Mouse (Mus musculus): ENCODE measurements around the gene Cbx1.

DNA sequence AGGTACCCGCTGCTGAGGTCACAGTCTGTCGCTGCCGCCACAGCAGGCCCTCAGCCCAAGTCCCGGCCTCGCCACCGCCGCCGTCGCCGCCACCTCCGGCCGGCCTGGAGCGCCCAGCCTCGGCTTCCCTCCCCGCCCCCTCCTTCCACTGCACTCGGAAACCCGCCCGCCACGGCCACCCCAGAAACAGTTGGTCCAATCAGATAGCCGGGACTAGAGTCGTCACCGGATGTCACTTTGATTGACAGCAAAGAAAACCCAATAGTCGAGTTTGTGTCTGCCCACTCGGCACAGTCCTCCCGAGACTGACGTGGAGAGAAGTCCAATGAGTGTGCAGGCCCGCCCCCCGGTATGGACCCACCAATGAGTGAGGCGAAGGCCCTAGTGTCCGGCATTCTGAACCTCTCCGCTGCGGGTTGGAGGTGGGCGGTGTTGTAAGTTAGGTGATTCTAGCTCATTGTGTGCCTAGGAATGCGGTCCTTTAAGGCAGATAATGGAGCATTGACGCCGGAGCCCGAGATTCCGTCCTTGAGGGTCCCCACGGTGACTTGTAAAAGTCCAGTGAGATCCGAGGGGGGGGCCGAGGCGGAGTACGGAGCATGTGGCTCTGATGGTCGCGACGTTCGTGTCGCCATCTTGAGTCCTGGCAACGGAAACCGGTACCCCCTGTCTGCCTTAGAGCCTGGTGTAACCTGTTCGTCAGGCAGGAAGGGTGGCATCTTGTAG is 41.0 kb downstream of the Cbx1 start, which contains the start of gene Nfe2l1:
- peak; percentile 98 for TF ChIP-seq POLR2A (IDR thresholded peaks at IDR 0.05; ENCODE audit: borderline replicate concordance, extremely low read depth, insufficient read depth, insufficient read length, poor library complexity, severe bottlenecking)
- no peak for TF ChIP-seq CTCF (IDR thresholded peaks at IDR 0.05; ENCODE audit: borderline replicate concordance, extremely low read depth, insufficient read depth, insufficient read length)
